Mouse (Mus musculus) stomach, embryonic 16.5 days (tissue): ENCODE measurements around the gene Zscan26. TPM values are rescaled to one million over a fixed set of nuclear protein-coding genes. Genes with fewer than 3 reads are reported as not detected.
"Not testable (repeated sequence)": the region's sequence is repeated elsewhere in the genome, so short reads cannot be mapped to it uniquely, and the experiment has no call there.

Source experiments
- ATAC-seq: fragments of 200-750 bp; cut with Nextera tagmentation; 2 replicates; pipeline ENCODE4 v1.8.0; 2017; ENCODE audit warnings: moderate number of reproducible peaks, moderate TSS enrichment; ENCODE audit not compliant: insufficient read depth, low FRiP score
- H3K27ac ChIP-seq: fragments of 300-500 bp; sonication (generic); 2 replicates; pipeline ENCODE4 v1.5.1; 2014; ENCODE audit warnings: low read length
- H3K27me3 ChIP-seq: fragments of 300-500 bp; sonication (generic); 2 replicates; pipeline ENCODE4 v1.6.1; 2014; ENCODE audit warnings: low read length, control low read depth, mixed read lengths; ENCODE audit not compliant: control insufficient read depth, insufficient read depth
- H3K36me3 ChIP-seq: fragments of 300-500 bp; sonication (generic); 2 replicates; pipeline ENCODE4 v1.6.1; 2014; ENCODE audit warnings: low read length; ENCODE audit not compliant: control insufficient read depth, insufficient read depth
- H3K4me1 ChIP-seq: fragments of 300-500 bp; sonication (generic); 2 replicates; pipeline ENCODE4 v1.6.1; 2014; ENCODE audit warnings: low read length, control low read depth, mixed read lengths; ENCODE audit not compliant: control insufficient read depth, insufficient read depth
- H3K4me2 ChIP-seq: fragments of 300-500 bp; sonication (generic); 2 replicates; pipeline ENCODE4 v1.6.1; 2014; ENCODE audit warnings: low read depth, low read length, mixed read lengths
- H3K4me3 ChIP-seq: fragments of 300-500 bp; sonication (generic); replicated peaks from 2 replicates; pipeline ENCODE4 v1.5.1; 2014; ENCODE audit warnings: mild to moderate bottlenecking, low read length
- H3K9ac ChIP-seq: fragments of 300-500 bp; sonication (generic); 2 replicates; pipeline ENCODE4 v1.6.1; 2014; ENCODE audit warnings: low read length
- H3K9me3 ChIP-seq: fragments of 300-500 bp; sonication (generic); replicated peaks from 2 replicates; pipeline ENCODE4 v1.6.1; 2016; ENCODE audit warnings: low read length, control low read depth; ENCODE audit not compliant: control insufficient read depth
- WGBS: fragments of 180-500 bp; shearing (Covaris S2); extraction: QIAGEN DNeasy Blood & Tissue Kit; methylation state at CpG from one replicate; pipeline ENCODE4 v1.1.7; 2014; 5-methylcytosine and 5-hydroxymethylcytosine counted together
- microRNA counts: library from miRNA; unstranded; fragments of <30 nt; microRNA quantifications from one replicate; lab custom pipeline; 2016
- microRNA-seq: library from miRNA; unstranded; fragments of <30 nt; microRNA quantifications from one replicate; pipeline ENCODE4, GENCODE M21; 2016
- polyA plus RNA-seq: library from polyadenylated mRNA; unstranded; fragments of >200 nt; fragmentation: Nextera tagmentation; extraction: Ambion mirVana; gene quantifications from 2 replicates; pipeline ENCODE4 v1.2.1, GENCODE M21; 2015

Gene Zscan26
- polyA plus RNA-seq, 1 experiment from 2014 or later, result 27.1 TPM

DNA sequence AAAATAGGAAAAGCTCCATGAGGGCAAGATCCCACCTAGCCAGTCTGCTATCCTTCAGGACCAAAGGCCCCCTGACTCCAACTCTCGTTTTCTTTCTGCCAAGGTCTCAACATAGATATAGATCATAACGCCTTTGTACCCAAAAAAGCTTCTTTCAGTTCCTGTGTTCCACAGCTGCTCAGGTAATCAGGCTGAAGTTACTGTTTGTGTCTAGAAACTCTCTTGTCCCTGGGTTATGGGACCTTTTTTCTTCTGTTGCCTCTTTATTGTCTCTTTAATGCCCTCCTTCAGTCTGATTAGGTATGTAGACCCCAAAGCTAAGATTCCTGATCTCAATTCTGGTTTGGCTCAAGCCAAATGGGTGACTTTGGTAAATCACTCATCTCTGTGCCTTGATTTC lies 56.0 kb downstream of the Zscan26 start:
- H3K36me3 ChIP-seq, result peaks cover 25% of the 10 kb centered on the region
- 87% methylated on average over 2 of the region's 2 CpGs for WGBS

GRCm38 (mm10) chr13:21396048-21396447 lies 57.5 kb downstream of the Zscan26 start:
- H3K36me3 ChIP-seq, result peaks cover 35% of the 10 kb centered on the region
- WGBS, result 93% methylated on average over 6 of the region's 18 CpGs
- not testable (repeated sequence) for H3K4me1 ChIP-seq, H3K9ac ChIP-seq, H3K27me3 ChIP-seq, H3K4me2 ChIP-seq, H3K27ac ChIP-seq, H3K9me3 ChIP-seq, H3K4me3 ChIP-seq
- ATAC-seq, result peak; percentile 29; the same call in 1 of the 2 replicates

More for the DNA sequence above, 56.0 kb downstream of the Zscan26 start:
- ATAC-seq, result no peak
- Histone ChIP-seq H3K4me1 (peaks cover 12% of the 10 kb centered on the region), H3K27ac (no peak overlapping the region), H3K27me3 (no peaks in the 10 kb centered on the region), H3K4me2 (no peak overlapping the region), H3K4me3 (no peak overlapping the region), H3K9ac (no peak overlapping the region), H3K9me3 (no peaks in the 10 kb centered on the region)

GRCm38 (mm10) chr13:21395623-21396022 lies 57.9 kb downstream of the Zscan26 start:
- Histone ChIP-seq H3K4me3 (no peak overlapping the region), H3K4me1 (peaks cover 6% of the 10 kb centered on the region; the same call in 1 of the 2 replicates), H3K4me2 (no peak overlapping the region), H3K36me3 (peaks cover 39% of the 10 kb centered on the region), H3K9me3 (no peaks in the 10 kb centered on the region), H3K27ac (no peak overlapping the region), H3K27me3 (no peaks in the 10 kb centered on the region), H3K9ac (no peak overlapping the region)
- 89% methylated on average over 6 of the region's 6 CpGs for WGBS
- ATAC-seq, result no peak

- H3K4me2 ChIP-seq, result no peak overlapping the region
- H3K36me3 ChIP-seq, result peaks cover 42% of the 10 kb centered on the region
These were observed 58.3 kb downstream of the Zscan26 start for GRCm38 (mm10) chr13:21395211-21395610.

More at GRCm38 (mm10) chr13:21395211-21395610, 58.3 kb downstream of the Zscan26 start:
- Histone ChIP-seq H3K9me3 (no peaks in the 10 kb centered on the region), H3K27ac (no peak overlapping the region), H3K27me3 (no peaks in the 10 kb centered on the region), H3K4me1 (peaks cover 6% of the 10 kb centered on the region; the same call in 1 of the 2 replicates), H3K4me3 (no peak overlapping the region), H3K9ac (no peak overlapping the region)
- ATAC-seq, result no peak
- WGBS, result 93% methylated on average over 1 of the region's 1 CpGs

MicroRNAs within 50 kb of the gene (microRNA counts, 519-probe panel; counts per million panel counts)
- 2,931 counts per million, percentile 67 among the panel's probes with 10 or more counts for microRNA mmu-miR-1896 (lab: Ali Mortazavi, UCI)

Small RNAs within 50 kb of the gene (microRNA-seq; reads per million reads assigned to microRNA genes)
- gene Mir1896, result not detected
- gene Mir6942, result not detected

Other genes with a start within 250 kb of the Zscan26 start
- not detected in 2 replicates for gene Gpx5, start 161.0 kb downstream of the Zscan26 start, polyA plus RNA-seq
- not detected in 2 replicates for gene Gpx6, start 141.6 kb downstream of the Zscan26 start, polyA plus RNA-seq
- gene Olfr1367, start 106.8 kb downstream of the Zscan26 start, polyA plus RNA-seq, result not detected in 2 replicates
- 8.6 and 9.6 TPM in 2 replicates for gene Zscan12, start 90.9 kb downstream of the Zscan26 start, polyA plus RNA-seq
- gene Zkscan3, start 51.0 kb downstream of the Zscan26 start, polyA plus RNA-seq, result 66.8 and 73.7 TPM in 2 replicates
- 2.3 and 2.4 TPM in 2 replicates for gene Pgbd1, start 12.7 kb downstream of the Zscan26 start, polyA plus RNA-seq
- gene Nkapl, start 14.8 kb upstream of the Zscan26 start, polyA plus RNA-seq, result 1.3 and 1.6 TPM in 2 replicates
- 2.8 and 3.4 TPM in 2 replicates for gene Zkscan4, start 25.2 kb upstream of the Zscan26 start, polyA plus RNA-seq
- gene Gm10065, start 25.7 kb upstream of the Zscan26 start, polyA plus RNA-seq, result not detected in 2 replicates
- gene AK157302, start 41.5 kb upstream of the Zscan26 start, polyA plus RNA-seq, result 0.48 and 1.3 TPM in 2 replicates
- 6.7 and 20.9 TPM in 2 replicates for gene Gm11273, start 47.7 kb upstream of the Zscan26 start, polyA plus RNA-seq
- gene Zkscan8, start 77.4 kb upstream of the Zscan26 start, polyA plus RNA-seq, result 6.1 and 6.8 TPM in 2 replicates
- gene Olfr1366, start 89.1 kb upstream of the Zscan26 start, polyA plus RNA-seq, result 0.14 and 0.18 TPM in 2 replicates
- gene Olfr1535, start 106.2 kb upstream of the Zscan26 start, polyA plus RNA-seq, result 0.13 TPM in 1 of 2 replicates, not detected in the other
- gene Olfr1364, start 128.0 kb upstream of the Zscan26 start, polyA plus RNA-seq, result not detected in 2 replicates
- not detected in 2 replicates for gene Olfr1362, start 160.3 kb upstream of the Zscan26 start, polyA plus RNA-seq
- not detected in 2 replicates for gene Olfr11, start 188.8 kb upstream of the Zscan26 start, polyA plus RNA-seq
- not detected in 2 replicates for gene Olfr1361, start 209.7 kb upstream of the Zscan26 start, polyA plus RNA-seq
- not detected in 2 replicates for gene Olfr1360, start 223.7 kb upstream of the Zscan26 start, polyA plus RNA-seq
- gene Olfr1359, start 244.4 kb upstream of the Zscan26 start, polyA plus RNA-seq, result not detected in 2 replicates